Mouse (Mus musculus) right cerebral cortex, postnatal 4 days (tissue): ENCODE measurements around the gene Clmp.
A peak's percentile ranks its signal among the peaks of the same experiment; 100 is the strongest.

Experiments used
- DNase-seq: peaks from one replicate; pipeline ENCODE4 v3.0.0-alpha.2; 2022

The Clmp gene

GRCm38 (mm10) chr9:40693026-40693425 is 7.3 kb downstream of the Clmp start:
- DNase-seq: no peak

GRCm38 (mm10) chr9:40693768-40694167 is 8.0 kb downstream of the Clmp start:
- peak; percentile 32 for DNase-seq

DNA sequence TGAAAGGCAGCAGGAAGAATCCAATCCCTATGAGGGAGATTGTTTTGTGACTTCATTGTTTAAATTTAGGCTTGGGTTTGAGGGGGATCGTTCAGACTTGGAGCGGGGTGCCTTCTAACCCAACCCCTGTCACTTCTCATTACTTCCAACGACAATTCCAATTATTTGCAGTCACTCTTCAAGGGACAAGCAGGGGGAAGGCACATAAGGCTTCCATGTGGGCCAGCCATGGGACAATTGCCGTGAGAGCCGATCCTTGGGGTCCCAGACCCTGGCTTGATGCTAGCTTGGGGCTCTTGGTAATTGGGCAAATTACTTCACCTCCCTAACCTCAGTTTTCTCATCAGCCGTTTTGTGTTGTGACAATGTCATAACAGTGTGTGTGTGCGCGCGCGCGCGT is 8.5 kb downstream of the Clmp start:
- DNase-seq: no peak

DNA sequence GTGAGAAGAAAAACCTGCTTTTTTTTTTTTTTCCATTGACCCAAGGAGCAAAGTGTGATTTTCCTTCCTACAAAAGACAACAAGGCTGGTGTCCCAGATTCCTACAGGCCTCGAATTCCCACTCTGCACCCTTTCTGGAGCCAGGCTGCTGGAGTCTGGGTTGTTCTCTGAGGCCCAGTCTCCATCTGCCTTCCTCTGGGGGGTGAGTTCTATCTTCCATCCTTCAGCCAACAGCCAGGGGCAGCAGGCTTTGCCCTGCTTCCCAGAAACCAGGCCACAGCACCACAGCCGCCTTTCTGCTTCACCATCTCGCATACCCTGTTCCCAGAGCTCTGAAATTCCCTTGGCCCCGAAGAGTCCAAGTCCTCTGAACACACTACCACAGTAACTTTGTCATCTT is 10.3 kb downstream of the Clmp start:
- DNase-seq: no peak

DNA sequence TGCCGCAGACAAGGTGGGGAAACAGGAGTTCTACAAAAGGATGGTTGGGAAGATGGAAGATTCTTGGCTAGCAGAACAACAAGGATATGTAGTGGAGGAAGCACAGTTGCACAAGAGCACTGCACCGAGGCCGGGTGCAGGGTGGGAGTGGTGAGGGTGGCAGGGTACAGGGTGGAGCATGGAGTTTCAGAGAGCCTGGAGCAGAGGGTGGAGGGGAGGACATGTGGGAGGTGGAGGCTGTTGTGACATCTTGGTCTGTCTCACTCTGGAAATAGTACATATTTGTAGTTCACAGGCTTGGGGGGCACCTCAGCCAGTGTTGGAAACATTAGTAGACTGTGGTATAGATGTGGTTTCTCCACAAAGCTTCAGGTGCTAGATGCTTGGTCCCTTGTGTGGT is 13.4 kb downstream of the Clmp start:
- no peak for DNase-seq

GRCm38 (mm10) chr9:40700253-40700652 is 14.5 kb downstream of the Clmp start:
- DNase-seq: no peak

GRCm38 (mm10) chr9:40704364-40705276 is 18.9 kb downstream of the Clmp start:
- no peak for DNase-seq

DNA sequence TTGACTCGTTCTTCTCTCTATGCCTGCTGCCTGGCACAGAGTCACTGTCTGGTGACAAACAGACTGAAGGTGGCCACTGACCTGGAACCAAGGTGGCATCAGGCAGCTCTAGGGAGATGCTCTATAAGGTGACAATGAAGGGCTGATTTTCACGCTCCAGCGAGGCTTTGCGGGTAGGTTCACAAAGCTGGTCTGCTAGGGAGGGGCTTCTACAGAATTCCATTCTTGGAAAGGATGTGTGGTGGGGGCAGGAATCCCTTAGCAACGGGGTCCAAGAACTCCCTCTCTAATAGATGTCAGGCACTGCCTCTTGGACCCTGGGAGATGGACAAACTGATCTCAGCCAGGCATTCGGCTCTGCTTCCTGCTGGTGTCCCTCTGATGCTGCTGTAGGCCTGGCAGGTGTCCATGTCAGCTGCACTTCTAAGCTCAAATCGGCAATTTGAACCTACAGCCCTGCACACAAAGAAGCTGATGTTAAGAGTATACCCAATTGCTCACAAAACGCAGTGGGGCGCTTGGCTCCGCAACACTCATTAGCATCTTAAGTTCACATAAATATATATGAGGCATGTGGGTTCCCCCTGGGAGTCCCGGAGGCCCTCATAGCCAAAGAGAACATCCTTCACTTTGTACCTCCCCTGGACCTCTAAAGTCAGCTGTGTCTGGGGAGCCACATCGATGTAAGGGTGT is 22.8 kb downstream of the Clmp start:
- peak; percentile 29 for DNase-seq

- DNase-seq: no peak
Observed at GRCm38 (mm10) chr9:40709141-40709537, 23.4 kb downstream of the Clmp start.

GRCm38 (mm10) chr9:40709587-40709986 is 23.8 kb downstream of the Clmp start:
- no peak for DNase-seq

- DNase-seq: no peak
Observed at GRCm38 (mm10) chr9:40709991-40710390, 24.2 kb downstream of the Clmp start.

- no peak for DNase-seq
Observed at GRCm38 (mm10) chr9:40711654-40712053, 25.9 kb downstream of the Clmp start.

DNA sequence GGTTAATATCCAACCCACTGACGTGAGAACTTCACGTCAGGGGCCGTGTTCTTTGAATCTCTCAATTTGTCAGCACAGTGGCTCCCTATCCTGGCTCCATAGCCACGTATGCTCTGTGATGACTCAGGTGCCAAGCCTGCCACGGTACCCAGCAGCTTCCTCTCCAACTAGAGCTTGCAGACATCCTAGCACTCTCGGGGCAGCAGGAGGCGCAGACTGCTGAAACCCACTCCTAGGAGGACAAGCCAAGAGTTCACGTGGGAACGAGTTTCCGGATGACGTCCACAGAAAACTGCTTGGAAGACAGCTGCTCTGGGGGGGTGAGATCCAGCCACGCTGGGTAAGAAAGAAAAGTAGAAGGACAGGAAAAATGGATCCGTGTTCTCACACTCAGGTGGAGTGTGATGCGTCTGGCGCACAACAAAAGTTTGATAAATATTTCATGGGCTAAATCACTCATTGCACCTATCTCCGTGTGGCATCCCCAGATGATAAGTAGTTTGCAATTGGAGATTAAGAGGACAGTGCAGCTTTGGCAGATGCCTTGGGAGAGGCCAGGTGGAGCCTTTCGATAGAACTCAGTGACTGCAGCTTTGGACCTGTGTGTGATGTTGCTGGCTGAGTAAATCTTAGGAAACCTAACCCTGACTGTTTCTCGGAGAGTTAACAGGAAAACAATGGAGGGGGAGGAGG is 31.6 kb downstream of the Clmp start:
- no peak for DNase-seq

DNA sequence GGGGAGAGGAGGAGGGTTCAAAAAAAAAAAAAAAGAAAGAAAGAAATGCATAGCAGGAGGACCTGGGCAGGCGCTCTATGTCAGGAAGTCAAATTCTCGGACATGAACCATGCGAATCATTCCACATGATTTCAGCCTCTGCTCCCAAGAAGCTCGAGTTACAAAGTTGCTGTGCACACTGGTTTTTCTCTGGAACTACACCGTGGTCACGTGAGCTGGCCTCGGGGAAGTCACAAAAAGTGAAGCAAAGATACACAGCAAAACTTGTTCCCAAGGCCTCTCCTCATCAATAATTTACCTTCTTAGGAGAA is 32.1 kb downstream of the Clmp start:
- no peak for DNase-seq

DNA sequence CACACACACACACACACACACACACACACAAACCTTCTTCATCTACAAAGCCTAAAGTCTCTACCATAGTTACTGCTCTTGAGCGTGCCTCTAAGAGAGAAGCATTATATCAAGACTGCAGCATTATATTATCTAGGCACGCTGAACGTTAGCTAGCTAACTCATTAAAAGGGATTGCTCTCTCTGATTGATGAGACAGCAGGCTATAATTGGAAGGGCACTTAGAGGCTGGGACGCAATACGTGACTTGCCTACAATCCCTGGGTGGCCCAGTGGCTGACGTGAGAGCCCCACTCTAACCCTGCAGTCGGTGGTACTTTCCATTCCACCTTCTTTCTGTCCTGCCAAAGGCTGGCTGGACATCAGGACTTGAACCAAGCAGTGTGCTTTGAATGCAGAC is 35.1 kb downstream of the Clmp start:
- DNase-seq: no peak

- DNase-seq: no peak
Observed at GRCm38 (mm10) chr9:40723311-40723772, 37.6 kb downstream of the Clmp start.

- DNase-seq: no peak
Observed at GRCm38 (mm10) chr9:40724978-40725377, 39.2 kb downstream of the Clmp start.

DNA sequence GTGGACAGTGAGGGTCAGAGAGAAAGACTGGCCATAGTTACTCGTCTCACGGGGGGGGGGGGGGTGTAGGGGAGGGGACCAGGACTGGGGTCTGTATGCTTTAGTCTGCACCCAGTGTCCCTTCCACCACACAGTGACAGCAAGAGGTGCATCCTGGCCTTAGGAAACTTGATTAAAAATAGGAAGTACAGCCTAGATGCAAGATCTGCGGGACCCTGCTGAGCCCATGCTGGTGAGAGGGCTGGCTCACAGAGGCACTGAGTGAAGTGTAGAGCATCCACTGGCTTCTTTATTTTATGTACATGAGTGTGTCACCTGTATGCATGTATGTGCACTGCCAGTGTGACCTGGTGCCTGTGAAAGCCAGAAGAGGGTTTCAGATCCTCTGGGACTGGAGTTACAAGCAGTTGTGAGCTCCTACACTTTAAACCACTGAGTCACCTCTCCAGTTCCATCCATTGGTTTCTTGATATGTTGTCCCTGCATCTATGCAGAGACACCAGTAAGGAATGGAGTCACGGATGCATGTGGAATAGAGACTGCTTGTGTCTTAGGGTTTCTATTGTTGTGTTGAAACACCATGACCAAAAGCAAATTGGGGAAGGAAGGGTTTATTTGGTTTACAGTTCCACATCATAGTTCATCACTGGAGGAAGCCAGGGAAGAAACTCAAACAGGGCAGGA is 41.5 kb downstream of the Clmp start:
- DNase-seq: no peak

DNA sequence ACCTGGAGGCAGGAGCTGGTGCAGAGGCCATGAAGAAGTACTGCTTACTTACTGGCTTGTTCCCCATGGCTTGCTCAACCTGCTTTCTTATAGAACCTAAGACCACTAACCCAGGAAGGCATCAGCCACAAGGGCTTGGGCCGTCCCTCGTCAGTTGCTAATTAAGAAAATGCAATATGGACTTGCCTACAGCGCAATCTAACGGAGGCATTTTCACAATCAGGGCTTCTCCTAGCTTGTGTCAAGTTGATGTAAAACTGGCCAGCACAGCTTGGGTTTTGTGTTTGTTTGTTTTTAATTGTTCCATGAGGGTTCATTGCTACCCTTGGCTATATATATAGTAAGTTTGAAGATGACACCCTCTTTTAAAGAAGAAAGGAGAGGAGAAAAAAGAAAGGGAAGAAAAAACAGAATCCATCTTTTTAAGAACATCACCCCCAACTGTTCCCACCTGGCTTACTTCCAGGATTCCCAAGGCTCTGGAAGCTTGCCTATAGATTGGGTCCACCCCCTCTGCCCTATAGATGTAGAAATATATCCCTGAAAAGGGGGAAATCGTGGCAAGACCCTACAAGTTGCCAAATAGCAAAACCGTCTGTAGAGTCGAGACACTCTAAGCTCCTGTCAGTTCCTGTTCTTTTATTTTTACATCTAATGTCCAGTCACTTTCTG is 42.2 kb downstream of the Clmp start:
- DNase-seq: no peak

DNA sequence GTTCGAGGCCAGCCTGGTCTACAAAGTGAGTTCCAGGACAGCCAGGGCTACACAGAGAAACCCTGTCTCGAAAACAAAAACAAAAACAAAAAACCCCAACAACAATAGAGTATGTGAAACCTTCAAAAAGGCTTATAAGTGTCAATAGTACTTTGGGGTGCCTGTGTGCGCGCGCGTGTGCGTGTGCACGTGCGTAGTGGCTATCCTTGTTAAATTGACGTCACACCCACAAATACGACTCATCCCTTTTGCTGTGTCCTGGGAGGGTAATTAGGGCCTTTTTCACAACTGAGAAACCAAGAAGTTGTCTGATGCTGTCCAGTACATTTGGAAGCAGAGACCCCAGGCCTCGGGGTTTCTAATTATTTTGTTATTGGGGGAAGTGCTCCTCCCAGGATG is 44.5 kb downstream of the Clmp start:
- no peak for DNase-seq

DNA sequence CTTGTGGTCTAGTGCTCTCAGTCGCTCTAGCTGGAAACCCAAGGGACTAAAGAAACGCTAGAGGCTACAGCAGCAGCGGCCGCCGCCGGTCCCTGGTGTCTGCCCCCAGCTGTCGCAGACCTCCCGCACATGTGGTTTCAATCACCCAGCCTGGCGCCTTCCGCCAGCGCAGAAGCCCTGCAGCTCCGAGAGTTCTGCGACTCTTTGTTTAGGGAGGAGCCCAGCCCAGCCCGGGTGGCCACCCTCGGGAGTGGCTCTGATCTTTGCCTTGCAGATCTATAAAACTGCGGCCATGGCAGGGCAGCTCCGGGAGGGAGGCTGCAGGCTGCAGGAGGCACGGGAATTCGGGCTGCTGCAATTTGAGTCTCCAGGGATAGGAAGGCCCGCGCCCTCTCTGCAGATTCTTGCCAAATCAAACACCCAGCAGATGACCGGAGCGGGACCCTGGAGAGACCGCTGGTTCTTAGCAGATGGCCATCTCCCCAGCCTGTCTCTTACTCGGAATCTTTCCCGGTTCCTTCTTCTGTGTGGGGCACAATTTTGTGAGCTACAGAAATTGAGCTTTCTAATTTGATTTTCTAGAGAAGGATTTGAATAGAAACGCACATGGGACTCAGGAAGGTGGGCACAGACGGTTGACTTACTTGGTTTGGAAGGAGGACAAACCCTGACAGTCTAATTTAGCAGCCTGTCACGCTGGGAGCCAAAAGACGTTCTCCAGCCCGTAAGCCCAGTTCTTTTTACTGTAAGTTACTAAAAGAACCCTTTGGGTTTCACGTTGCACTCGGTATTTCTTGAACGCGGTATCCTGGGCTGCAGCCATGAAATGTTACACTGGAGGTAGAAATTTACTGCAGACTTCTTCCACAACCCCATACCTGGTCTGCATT is 45.2 kb downstream of the Clmp start:
- DNase-seq: peak; percentile 51
